Mouse (Mus musculus): ENCODE measurements at regions not wholly inside any gene's neighbourhood (a gene's known extent, or its start where the extent isn't known, plus 50 kb on each side); places are given as distances from the start of the nearest gene placed in this dataset.

- DNase-seq: no peak
Measured at GRCm38 (mm10) chr1:137297780-137298569, 337.7 kb upstream of the Nr5a2 start.

GRCm38 (mm10) chr1:137289456-137289855 is 329.2 kb upstream of the Nr5a2 start:
- DNase-seq: no peak

GRCm38 (mm10) chr1:137283291-137283690 is 323.0 kb upstream of the Nr5a2 start:
- no peak for DNase-seq

- peak; percentile 53 to 74 for DNase-seq
Measured at GRCm38 (mm10) chr1:137282457-137282856, 322.2 kb upstream of the Nr5a2 start.

GRCm38 (mm10) chr1:137280391-137281386 is 320.4 kb upstream of the Nr5a2 start:
- no peak for DNase-seq

GRCm38 (mm10) chr1:137279981-137280380 is 319.7 kb upstream of the Nr5a2 start:
- no peak for DNase-seq

- DNase-seq: no peak
Measured at GRCm38 (mm10) chr1:137270659-137271612, 310.7 kb upstream of the Nr5a2 start.

GRCm38 (mm10) chr1:137262806-137263370 is 302.6 kb upstream of the Nr5a2 start:
- no peak for DNase-seq

GRCm38 (mm10) chr1:137262121-137262525 is 301.9 kb upstream of the Nr5a2 start:
- no peak for DNase-seq

- DNase-seq: no peak
Measured at GRCm38 (mm10) chr1:137256294-137256693, 296.0 kb upstream of the Nr5a2 start.

GRCm38 (mm10) chr1:137255041-137255440 is 294.8 kb upstream of the Nr5a2 start:
- DNase-seq: no peak

GRCm38 (mm10) chr1:137254634-137255033 is 294.4 kb upstream of the Nr5a2 start:
- DNase-seq: no peak

GRCm38 (mm10) chr1:137227098-137227485 is 266.8 kb upstream of the Nr5a2 start:
- DNase-seq: no peak

- no peak for DNase-seq
Measured at GRCm38 (mm10) chr1:137226479-137227097, 266.3 kb upstream of the Nr5a2 start.

- peak in 1 of 2 experiments; percentile 27 for DNase-seq
Measured at GRCm38 (mm10) chr1:137225418-137225817, 265.2 kb upstream of the Nr5a2 start.

GRCm38 (mm10) chr1:137223052-137223451 is 262.8 kb upstream of the Nr5a2 start:
- DNase-seq: no peak

- peak; percentile 8 to 26 for DNase-seq
Measured at GRCm38 (mm10) chr1:137221087-137222057, 261.1 kb upstream of the Nr5a2 start.

GRCm38 (mm10) chr1:137220226-137220625 is 260.0 kb upstream of the Nr5a2 start:
- DNase-seq: no peak

GRCm38 (mm10) chr1:137218611-137219010 is 258.4 kb upstream of the Nr5a2 start:
- no peak for DNase-seq

GRCm38 (mm10) chr1:137218096-137218495 is 257.8 kb upstream of the Nr5a2 start:
- no peak for DNase-seq
